Mouse (Mus musculus) spleen, adult 2 months (tissue): ENCODE results near the gene Prkrip1. TPM values are rescaled to one million over a fixed set of nuclear protein-coding genes. Genes with fewer than 3 reads are reported as not detected.
"Not testable (repeated sequence)": the region's sequence is repeated elsewhere in the genome, so short reads cannot be mapped to it uniquely, and the experiment has no call there.

ENCODE experiments used
- DNase-seq, 2 experiments: peaks; one replicate each; pipeline versions ENCODE4 v3.0.0 to v3.0.0-alpha.2; 2012 to 2021; ENCODE audit warnings: low spot score in 2 of 2, low read depth in 1 of 2
- H3K27ac ChIP-seq: fragments of 200-500 bp; 2 replicates; pipeline ENCODE4 v1.5.1; 2012; ENCODE audit warnings: low read length, inconsistent platforms; ENCODE audit not compliant: insufficient read depth
- H3K27me3 ChIP-seq: fragments of 200-500 bp; 2 replicates; pipeline ENCODE4 v1.6.1; 2012; ENCODE audit warnings: mild to moderate bottlenecking, moderate library complexity, low read length, inconsistent platforms; ENCODE audit not compliant: control insufficient read depth, insufficient read depth
- H3K36me3 ChIP-seq: fragments of 200-500 bp; 2 replicates; pipeline ENCODE4 v1.6.1; 2012; ENCODE audit warnings: mild to moderate bottlenecking, low read length, inconsistent platforms; ENCODE audit not compliant: control insufficient read depth, insufficient read depth
- H3K4me1 ChIP-seq: fragments of 200-500 bp; 2 replicates; pipeline ENCODE4 v1.6.1; 2011; ENCODE audit warnings: inconsistent platforms; ENCODE audit not compliant: control insufficient read depth, insufficient read depth, insufficient read length
- H3K4me3 ChIP-seq: fragments of 200-500 bp; 2 replicates; pipeline ENCODE4 v1.5.1; 2011; ENCODE audit warnings: mild to moderate bottlenecking, inconsistent platforms; ENCODE audit not compliant: insufficient read depth, insufficient read length; ENCODE audit errors: extremely low read depth
- CTCF ChIP-seq: fragments of 200-500 bp; IDR thresholded peaks from 2 replicates; pipeline ENCODE4 v1.5.1; 2011; ENCODE audit warnings: mild to moderate bottlenecking, inconsistent platforms; ENCODE audit not compliant: insufficient read depth, insufficient read length, insufficient replicate concordance; ENCODE audit errors: extremely low read depth
- POLR2A ChIP-seq: fragments of 200-500 bp; IDR thresholded peaks from 2 replicates; pipeline ENCODE4 v1.6.1; 2011; ENCODE audit warnings: low read depth, low read length, inconsistent platforms
- WGBS: fragments of 180-500 bp; shearing (Covaris S2); methylation state at CpG from one replicate; pipeline ENCODE4 v1.1.7; 2018; 5-methylcytosine and 5-hydroxymethylcytosine counted together
- polyA plus RNA-seq: library from polyadenylated mRNA; depleted of rRNA; stranded (reverse); fragments of >200 nt; gene quantifications from 2 replicates; pipeline ENCODE4 v1.2.3, GENCODE M21; 2012

Prkrip1 gene
- polyA plus RNA-seq, 1 experiment: 7.3 TPM

GRCm38 (mm10) chr5:136212716-136213115, 14.0 kb upstream of the Prkrip1 start:
- Histone ChIP-seq H3K27ac (no peak overlapping the region), H3K4me3 (no peak overlapping the region), H3K4me1 (no peaks in the 10 kb centered on the region), H3K36me3 (no peaks in the 10 kb centered on the region), H3K27me3 (no peaks in the 10 kb centered on the region)
- DNase-seq: no peak
- TF ChIP-seq POLR2A: no peak
- TF ChIP-seq CTCF: no peak
- WGBS: 91% methylated on average over 11 of the region's 11 CpGs

GRCm38 (mm10) chr5:136211341-136212102, 12.8 kb upstream of the Prkrip1 start:
- not testable (repeated sequence) for H3K4me1 ChIP-seq, DNase-seq, H3K27me3 ChIP-seq, H3K27ac ChIP-seq, H3K36me3 ChIP-seq, H3K4me3 ChIP-seq
- 77% methylated on average over 14 of the region's 14 CpGs for WGBS

DNA sequence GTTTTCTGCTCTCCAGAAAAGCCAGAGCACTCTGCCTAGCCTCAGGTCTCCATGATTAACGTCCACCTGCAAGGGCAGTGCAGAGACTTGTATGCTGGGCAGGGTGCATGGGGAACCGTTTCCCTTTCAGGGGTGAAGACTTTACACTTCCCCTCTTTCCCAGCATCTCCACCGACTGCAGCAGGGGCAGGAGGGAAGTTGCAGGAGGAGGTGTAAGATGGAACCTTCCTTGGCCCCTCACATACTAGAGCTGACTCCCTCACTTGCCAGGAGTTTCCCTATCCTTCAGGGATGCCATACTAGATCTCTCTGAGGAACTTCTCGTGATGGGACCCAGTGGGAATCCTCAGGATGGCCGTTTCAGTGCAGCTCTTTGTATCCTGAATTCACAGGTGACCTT, 11.8 kb upstream of the Prkrip1 start:
- Histone ChIP-seq H3K27ac (no peak overlapping the region), H3K27me3 (no peaks in the 10 kb centered on the region), H3K4me3 (no peak overlapping the region), H3K4me1 (no peaks in the 10 kb centered on the region), H3K36me3 (no peaks in the 10 kb centered on the region)
- DNase-seq: no peak
- WGBS: 38% methylated on average over 5 of the region's 5 CpGs
- no peak for TF ChIP-seq POLR2A
- TF ChIP-seq CTCF: no peak

DNA sequence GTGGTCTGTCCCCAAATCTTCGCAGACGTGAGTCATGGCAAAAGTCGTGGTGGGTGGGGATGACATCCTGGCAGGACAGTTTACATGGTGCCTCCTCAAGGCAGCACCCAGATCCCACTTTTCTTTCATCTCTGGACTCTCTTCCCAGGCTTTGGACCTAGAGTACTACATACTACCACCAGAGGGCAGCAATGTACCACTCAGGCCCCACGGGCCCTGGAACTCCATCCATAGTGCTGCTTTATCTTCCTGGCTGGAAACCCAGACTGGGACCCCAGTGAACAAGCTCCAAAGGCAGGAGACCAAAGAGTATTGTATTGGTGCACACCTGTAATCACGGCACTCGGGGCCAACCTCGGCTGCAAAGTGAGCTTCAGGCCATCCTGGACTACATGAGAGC, 3.1 kb upstream of the Prkrip1 start:
- TF ChIP-seq POLR2A: no peak
- TF ChIP-seq CTCF: peak; percentile 72; the same call in 1 of the 2 replicates
- Histone ChIP-seq H3K4me3 (no peak overlapping the region), H3K27ac (no peak overlapping the region), H3K4me1 (peaks cover 4% of the 10 kb centered on the region; the same call in 1 of the 2 replicates), H3K36me3 (no peaks in the 10 kb centered on the region; the same call in 1 of the 2 replicates), H3K27me3 (no peaks in the 10 kb centered on the region)
- 33% methylated on average over 7 of the region's 7 CpGs for WGBS
- peak; percentile 28 to 40 for DNase-seq

DNA sequence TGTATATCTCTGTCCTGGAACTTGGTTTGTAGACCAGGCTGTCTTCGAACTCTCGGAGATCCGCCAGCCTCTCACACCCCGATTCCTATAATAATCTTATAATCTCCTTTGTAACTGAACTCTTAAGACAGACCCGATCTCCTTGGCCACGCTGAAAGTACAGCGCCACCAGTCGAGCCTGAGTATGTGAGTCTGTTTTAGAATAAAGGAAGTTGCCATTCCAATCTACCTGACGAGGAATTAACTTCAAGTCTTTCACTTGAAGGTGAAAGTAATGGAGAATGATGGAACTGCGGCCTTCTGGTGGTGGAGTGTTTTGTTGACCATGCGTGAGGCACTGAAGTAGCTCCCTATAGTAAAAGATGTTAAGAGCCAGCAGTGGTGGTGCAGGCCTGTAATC, 763 bp upstream of the Prkrip1 start:
- peaks cover 4% of the 10 kb centered on the region; the same call in 1 of the 2 replicates for H3K4me1 ChIP-seq
- DNase-seq: no peak
- no peak overlapping the region for H3K4me3 ChIP-seq
- peak overlapping the region; percentile 47; the same call in 1 of the 2 replicates for H3K27ac ChIP-seq
- 42% methylated on average over 11 of the region's 11 CpGs for WGBS
- H3K27me3 ChIP-seq: no peaks in the 10 kb centered on the region
- TF ChIP-seq CTCF (no peak), POLR2A (no peak)
- H3K36me3 ChIP-seq: peaks cover 9% of the 10 kb centered on the region

DNA sequence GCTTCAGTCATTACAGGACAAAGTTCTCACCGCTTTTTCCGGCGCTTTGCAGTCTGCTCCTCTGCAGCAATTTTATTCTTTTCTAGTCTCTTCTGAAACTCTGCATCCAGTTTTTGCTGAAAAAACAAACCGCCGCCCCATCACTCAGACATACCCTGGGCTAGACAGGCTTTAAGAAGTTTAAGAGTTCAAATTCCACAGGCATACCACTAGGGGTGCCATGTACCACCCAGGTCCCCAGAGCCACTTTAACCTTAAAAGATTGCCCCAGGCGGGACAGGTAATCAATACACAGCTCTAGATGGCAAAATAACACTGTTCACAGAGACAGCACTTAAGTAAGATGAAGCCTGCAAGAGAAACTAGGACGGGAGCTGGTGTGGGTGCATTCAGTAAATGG, 6.9 kb downstream of the Prkrip1 start:
- no peak for TF ChIP-seq CTCF
- TF ChIP-seq POLR2A: no peak
- Histone ChIP-seq H3K27me3 (no peaks in the 10 kb centered on the region), H3K27ac (no peak overlapping the region), H3K36me3 (peaks cover 27% of the 10 kb centered on the region), H3K4me3 (no peak overlapping the region), H3K4me1 (no peaks in the 10 kb centered on the region)
- no peak for DNase-seq
- WGBS: 90% methylated on average over 7 of the region's 7 CpGs

DNA sequence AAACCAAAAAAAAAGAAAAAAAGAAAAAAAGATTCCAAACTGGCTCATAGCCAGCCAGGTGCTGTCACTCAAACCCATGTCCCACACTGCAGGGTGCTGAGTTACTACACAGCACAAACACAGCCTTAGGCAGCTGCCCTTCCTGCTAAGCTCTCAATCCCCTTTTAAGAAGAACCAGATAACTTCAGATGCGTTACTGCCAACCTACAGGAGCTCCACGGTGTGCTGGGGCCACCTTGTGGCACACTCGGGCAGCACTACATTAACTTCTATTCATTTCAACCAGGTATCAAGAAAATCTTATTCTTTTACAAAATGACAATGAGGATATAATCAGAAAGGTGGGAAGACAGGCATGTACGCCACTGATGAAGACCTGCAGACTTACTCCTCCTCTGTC, 12.0 kb downstream of the Prkrip1 start:
- Histone ChIP-seq H3K4me3 (no peak overlapping the region), H3K27ac (no peak overlapping the region), H3K4me1 (no peaks in the 10 kb centered on the region), H3K36me3 (peaks cover 11% of the 10 kb centered on the region), H3K27me3 (no peaks in the 10 kb centered on the region)
- WGBS: 22% methylated on average over 4 of the region's 4 CpGs
- DNase-seq: peak; percentile 50 to 73
- peak; percentile 94; the same call in 1 of the 2 replicates for TF ChIP-seq CTCF
- no peak for TF ChIP-seq POLR2A
